Mouse (Mus musculus) layer of hippocampus, postnatal 14 days (tissue): ENCODE results near the gene Ung. TPM values are rescaled to one million over a fixed set of nuclear protein-coding genes. Genes with fewer than 3 reads are reported as not detected.

Experiments
- DNase-seq, 2 experiments: peaks; one replicate each; pipeline ENCODE4 v3.0.0; 2021 to 2022; ENCODE audit warnings: low spot score in 2 of 2, mixed read lengths in 1 of 2
- long read RNA-seq, 2 experiments: library from polyadenylated mRNA; stranded (forward); transcript quantifications; one replicate each; pipeline ENCODE4 v2.0.0; 2021
- total RNA-seq, 2 experiments: library from RNA; stranded (reverse); gene quantifications; 2 replicates each; pipeline ENCODE4 v1.2.3; 2021

The Ung gene
- total RNA-seq = 1 to 10 TPM; 4.1 to 4.2 TPM
- long read RNA-seq, experiment 1, transcript Ung-202 (6 exons, 2,136 nt) = major isoform, 5 of 5 reads
- long read RNA-seq, experiment 1, partial matches to known transcripts = 0 of 5 reads
- long read RNA-seq, experiment 1, other reads (novel, unspliced or antisense) = 0 of 5 reads
- long read RNA-seq, experiment 2, partial matches to known transcripts = 0 of 1 reads
- long read RNA-seq, experiment 2, other reads (novel, unspliced or antisense) = 0 of 1 reads

DNA sequence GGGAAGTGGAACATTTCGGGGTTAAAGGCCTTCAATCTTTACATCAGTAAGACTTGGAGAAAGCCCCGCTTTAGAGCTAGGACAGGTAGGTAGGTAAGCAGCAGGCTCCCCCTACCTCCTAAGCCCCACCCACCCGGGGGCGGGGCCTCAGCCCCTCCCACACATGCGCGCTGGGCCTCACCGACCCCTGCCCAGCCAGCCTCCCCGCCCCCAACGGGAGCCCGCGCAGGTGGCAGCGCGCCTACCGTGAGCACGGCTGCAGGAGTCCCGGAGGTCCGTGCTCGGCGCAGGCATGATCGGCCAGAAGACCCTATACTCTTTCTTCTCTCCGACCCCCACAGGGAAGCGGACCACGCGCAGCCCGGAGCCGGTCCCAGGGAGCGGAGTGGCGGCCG lies at the start of gene Ung:
Gene Ung, plus strand, starts transcription at position 176 of the 395 bp plus-strand sequence.
- peak in 1 of 2 experiments; percentile 30 for DNase-seq

DNA sequence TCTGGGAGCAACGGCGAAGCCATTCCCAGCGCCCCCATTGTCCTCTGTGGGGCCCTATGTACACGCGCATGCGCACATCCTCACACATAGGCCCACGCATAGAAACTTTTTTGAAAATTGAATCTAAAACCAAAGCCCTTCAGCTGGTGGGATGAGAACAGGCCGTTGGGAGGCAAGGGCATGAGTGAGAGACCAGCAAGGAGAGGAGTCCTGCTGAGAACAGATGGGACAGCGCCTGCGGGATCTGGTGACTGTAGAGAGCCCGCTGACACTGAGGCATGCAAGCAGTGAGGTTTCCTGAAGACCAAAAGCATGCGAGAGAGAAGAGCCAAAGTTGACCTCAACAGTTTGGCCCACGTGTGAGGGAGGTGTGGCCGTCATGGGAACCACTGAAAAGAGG lies 44.7 kb upstream of the Ung start:
- DNase-seq = no peak

DNA sequence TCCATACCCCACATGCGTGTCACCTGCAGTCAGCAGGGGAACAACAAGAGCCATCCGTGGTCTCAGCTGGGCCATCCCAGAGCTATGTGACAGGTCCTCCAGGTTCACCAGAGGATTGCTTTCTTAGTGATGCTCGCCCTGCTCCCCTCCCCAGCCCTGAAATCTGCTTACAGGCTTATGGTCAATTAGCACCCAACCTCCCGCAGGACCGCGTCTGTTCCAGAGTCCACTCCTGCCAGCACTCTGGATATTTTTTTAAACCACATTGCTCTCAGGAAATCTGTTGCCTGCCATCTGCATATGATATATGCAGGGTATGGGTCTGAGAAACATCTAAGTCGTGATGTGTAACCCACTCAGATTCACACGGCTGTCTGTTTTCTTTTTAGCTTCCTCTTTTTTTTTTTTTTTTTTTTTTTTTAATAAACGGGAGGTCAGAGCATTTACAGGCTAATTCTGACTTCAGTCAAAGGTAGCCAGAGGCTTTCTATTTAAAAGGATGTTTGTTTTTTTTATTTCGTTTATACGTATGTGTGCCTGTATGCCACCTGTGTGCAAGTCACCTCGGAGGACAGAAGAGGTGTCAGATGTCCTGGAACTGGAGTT lies 42.2 kb upstream of the Ung start:
- no peak for DNase-seq

DNA sequence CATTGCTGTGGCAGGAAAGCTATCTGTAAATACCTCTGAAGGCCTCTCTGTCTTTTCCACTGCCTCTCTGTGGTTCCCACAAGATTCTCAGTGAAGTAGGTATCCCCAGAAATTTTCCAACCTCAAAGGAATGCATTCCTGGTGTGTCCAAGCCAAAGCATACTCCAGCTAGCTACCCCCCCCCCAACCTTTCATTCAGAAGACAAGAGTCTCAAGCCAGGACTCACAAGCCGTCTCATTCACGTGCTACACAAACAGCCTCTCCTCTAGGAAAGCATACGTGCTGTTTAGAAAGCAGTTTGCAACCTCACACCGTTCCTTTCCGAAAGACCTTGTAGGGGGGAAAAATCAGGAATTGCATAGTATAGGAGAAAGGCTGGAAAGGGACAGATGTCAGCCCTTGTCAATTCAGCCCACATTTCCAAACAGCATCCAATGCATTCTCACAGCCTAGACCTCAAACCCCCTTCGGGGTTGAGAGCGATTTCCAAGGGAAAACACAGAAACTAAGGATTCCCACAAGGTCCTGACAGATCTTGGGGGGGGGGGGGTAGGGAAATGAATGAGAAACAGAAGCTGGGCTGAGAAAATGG lies 39.7 kb upstream of the Ung start:
- DNase-seq = peak in 1 of 2 experiments; percentile 10

DNA sequence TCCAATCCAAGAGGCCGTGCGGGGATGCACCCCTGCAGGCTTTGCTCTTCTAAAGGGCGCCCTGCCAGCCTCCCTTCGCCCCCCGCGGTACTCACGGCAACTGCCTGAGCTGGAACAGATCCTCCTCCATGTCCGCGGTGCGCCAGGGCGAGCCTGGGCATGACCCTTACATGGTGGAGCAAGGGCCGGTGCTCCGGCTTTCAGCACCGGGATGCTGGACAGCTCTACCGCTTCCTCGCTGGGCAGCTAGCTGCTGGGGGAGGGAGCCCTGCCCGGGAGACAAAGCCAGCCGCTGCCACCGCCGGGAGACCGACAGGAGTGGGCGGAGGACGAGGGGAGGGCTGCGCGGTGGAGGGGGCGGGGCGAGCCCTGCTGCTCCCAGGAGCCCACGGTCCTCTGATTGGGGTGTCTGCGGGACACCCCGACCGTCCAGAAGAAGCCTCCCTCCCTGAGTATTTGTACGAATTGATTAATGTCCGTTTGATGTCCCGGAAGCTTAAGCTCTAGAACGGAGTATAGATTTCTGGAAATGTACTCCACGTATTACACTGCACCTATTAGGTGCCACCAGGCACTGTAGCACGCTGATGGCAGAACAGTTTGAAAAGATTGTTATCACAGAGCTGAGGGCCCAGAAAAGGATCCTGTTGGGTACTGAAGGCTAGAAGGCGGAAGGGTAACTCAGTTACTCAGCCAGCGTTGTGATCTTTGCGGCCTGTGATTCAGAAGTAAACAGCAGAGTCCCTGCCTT lies 39.0 kb upstream of the Ung start, which contains the start of gene Svop:
Gene Svop, minus strand, starts transcription at position 514 of the 751 bp plus-strand sequence.
- DNase-seq = peak; percentile 73 to 81

DNA sequence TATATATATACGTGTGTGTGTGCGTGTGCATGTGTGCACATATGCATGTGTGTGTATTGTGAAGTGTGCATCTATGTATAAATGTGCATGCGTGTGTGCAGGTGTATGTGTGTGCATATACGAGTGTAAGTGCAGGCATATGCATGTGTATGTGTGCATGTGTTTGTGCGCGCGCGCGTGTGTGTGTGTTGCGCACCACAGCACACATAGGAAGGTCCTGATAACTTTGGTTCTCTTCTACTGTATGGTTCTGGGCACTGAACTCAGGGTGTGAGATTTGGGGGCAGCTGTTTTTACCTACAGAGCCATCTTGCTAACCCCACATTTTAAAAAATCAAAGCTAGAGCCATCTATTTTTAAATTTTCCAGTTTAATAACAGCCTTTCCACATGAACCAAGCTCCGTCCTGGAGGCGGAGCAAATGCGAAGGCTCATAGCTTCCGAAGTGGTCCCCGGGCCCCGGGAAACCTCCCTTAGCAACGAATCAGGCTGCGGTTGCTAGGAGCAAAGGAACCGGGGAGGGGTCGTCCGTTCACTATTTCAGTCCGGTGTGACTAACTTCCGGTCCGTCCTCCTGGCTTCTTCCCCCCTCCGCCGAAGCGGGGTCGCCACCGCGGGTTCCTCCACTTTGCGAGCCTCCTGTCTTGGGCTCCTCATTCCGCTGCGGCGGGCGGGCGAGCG lies 30.3 kb upstream of the Ung start:
- peak; percentile 95 to 98 for DNase-seq

DNA sequence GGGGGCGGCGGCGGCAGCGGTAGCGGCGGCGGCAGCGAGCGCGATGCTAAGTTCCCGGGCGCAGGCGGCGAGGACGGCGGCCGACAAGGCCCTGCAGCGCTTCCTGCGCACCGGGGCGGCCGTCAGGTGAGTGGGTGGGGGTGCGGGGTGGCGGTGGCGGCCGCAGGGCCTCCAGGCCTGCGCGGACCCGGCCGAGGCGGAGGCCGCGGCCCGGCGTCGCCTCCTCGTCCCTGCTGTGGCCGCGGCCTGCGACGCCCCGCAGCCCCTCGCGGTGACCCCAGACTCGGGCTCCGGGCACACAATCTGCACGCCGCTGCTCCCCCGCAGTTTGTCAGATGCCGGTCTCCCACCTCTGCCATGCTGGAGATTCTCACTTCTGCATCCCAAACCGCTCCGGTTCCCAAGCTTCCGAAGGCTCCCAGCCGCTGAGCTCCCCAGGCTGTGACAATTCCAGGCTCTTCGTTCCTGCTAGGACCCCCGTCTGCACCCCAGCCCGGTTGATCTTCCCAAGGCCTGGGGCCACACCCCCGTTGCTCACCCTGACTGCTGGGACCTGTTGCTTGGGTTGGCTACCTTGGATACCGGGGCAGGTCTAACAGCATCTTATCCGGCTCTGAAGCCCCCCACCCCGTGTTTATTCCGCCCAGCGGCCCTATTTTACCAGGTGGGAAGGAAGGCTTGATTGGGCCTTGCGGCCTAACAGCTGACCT lies 29.6 kb upstream of the Ung start:
- peak in 1 of 2 experiments; percentile 23 for DNase-seq

DNA sequence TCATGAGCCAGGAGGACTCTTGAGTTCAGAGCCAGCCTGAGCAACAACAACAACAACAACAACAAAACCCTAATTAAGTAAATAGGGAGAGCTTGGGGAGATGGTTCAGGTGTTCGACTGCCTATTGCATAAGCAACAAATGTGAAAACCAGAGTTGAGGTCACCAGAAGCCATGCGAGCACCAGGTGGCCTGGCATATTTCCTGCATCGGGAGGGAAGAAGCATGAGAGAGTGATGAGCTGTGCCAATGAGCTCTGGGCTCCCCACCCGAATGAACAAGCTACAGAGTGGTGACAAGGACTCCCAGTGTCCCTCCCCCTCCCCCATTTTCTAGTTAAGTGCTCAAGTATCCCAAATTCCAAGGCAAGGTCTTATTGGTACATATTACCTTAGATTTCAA lies 28.3 kb upstream of the Ung start:
- DNase-seq = no peak

DNA sequence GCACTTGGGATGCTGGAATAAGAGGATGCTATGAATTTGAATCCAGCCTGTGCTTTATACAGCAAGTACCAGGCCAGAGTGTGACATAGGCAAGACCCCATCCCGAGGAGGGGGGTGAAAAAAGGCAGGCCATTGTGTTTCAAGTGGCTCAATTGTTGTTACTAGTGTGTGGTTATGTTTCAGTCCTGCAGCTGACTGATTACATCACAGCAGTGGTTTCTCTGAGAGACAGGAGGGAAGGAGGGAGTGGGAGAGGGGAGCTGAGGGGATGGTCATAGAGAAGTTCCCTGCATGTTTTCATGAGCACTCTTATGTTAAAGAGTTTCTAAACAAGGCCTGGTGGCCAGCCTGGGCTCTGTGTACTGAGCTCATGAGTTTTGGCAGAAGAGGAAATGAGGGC lies 27.4 kb upstream of the Ung start:
- no peak for DNase-seq

DNA sequence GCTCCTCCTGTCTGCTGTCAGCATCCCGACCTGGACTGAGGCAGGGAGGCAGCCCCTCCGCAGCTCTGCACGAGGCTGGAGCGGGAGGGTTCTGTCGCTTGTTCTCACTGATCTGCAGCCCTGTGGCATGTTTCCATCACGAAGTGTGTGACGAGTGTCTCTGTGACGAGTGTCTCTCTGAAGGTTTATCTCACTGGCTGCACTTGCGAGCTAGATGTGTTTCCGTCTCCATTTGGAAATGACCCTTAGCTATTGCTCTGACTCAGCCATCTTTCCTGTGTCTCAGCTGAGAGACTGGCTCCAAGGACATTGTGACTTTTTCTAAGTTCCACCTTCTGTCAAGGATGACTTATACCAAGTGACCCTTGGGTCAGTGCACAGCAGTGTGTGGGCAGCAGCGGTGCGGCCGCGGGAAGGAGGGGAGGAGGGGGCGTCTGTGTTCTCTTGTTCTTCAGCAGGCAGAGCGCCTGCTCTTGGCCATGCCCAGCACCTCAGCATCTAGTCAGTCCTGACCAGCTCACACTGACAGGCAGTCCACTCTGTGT lies 23.7 kb upstream of the Ung start:
- DNase-seq = no peak

DNA sequence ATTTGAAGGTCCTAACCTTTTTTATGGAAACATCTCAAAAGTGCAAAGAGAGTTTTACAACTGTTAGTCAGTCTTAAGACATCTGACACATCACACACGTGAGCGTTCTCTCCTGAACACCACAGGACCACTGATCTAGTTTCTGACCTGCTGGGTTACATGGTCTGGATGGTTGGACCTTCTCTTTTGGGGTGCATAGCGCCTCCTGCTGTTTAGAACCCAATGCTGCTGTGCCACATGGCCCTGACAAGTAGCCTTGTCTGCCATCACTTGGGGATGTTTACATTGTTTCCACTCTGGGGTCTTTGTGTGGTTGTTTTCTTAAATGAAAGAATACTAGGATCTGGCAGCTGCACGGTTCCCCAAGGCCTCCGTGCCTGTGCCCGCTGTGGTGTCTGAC lies 16.9 kb upstream of the Ung start:
- DNase-seq = no peak

DNA sequence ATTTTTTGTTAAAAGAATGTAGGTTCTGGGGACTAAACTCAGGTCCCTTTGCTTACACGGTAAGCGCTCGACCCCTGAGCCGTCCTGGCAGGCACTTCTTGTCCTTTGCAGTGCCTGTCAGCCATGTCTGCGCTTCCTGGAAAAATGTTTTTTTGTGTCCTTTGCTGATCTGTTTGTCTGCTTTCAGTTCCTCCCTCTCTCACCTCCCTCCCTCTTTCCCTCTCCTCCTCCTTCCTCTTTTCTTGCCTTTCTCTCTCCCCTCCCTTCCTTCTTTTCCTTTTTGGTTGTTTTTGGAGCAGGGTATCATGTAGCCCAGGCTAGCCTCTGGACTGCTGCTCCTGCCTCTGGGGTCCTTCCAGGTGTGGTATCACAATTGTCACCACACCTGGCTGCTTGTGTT lies 15.2 kb upstream of the Ung start:
- no peak for DNase-seq

DNA sequence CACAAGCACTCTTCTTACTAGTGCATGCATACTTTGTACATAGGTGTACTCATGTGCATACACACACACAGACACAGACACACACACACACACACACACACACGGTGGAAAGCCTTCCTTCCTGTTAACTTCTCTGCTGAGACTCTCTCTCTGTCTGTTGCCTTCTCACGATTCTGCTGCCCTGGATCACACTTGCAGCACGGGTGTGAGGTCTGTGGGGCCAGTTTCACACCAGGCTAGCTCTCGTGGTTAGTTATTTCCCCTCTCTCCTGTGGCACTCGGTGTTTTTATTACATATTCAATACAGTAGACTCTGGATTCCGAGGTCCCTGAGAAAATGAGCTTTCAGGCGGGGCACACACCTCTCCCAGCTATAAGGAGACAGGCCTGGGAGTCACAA lies 13.6 kb upstream of the Ung start:
- DNase-seq = no peak

DNA sequence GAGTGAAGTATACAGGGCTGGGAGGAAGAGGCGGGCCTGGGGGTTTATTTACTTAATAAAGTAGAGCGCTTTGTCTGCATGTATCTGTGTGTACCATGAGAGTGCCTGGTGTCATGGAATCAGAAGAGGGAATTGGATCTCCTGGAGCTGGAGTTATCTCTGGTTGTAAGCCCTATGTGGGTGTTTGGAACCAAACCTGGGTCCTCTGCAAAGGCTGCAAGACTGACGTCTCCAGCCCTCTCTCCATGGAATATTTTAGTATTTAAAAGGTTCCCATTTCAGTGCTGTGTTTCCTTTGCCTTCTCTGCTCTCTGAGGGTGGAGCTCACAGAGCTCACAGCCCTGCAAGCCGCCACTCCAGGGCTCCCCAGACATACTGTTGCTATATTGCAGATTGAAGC lies 10.4 kb upstream of the Ung start:
- no peak for DNase-seq

DNA sequence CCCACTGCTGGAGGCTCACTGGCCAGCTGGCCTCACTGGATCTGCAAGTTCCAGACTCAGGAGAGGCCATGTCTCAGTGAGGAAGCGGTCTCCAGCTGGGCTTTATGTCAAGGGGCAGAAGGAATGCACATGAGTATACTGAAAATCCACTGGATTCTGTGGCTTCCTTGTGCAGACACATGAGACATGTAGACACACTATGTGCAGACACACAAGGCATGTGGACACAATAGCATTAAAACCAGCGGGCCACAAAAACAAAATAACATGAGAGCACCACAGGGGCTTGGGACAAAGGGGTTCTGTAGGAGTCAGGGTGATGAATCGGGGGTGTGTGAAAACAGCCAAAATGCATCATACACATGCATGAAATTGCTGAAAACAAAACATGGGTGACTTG lies 4.2 kb upstream of the Ung start:
- DNase-seq = no peak

DNA sequence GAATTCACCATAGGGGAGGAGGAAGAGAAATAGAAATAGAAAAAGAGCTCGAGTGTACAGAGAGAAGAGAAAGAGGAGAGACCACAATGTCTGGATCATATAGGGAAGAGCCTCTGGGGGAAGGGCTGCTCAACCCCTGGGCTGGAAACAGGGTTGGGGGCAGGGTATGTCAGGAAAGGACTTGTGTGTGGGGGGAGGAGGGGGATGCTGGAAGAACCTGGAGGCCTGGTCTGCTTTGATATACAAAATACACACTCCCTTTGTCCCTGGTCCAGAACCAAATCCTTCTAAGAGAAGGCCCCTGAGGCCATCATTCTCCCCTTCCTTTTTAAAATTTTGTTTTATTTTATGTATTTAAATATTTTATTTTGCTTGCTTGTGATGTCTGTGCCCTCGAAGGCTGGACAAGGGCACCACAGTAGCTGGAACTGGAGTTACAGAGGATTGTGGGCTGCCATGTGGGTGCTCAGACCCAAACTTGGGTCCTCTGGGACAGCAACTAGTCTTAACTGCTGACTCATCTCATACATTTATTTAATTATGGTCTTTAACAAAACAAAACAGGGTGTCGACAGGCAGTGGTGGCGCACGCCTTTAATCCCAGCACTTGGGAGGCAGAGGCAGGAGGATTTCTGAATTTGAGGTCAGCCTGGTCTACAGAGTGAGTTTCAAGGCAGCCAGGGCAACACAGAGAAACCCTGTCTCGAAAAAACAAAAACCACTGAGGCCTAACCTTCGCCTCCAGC lies 3.5 kb upstream of the Ung start:
- DNase-seq = no peak

DNA sequence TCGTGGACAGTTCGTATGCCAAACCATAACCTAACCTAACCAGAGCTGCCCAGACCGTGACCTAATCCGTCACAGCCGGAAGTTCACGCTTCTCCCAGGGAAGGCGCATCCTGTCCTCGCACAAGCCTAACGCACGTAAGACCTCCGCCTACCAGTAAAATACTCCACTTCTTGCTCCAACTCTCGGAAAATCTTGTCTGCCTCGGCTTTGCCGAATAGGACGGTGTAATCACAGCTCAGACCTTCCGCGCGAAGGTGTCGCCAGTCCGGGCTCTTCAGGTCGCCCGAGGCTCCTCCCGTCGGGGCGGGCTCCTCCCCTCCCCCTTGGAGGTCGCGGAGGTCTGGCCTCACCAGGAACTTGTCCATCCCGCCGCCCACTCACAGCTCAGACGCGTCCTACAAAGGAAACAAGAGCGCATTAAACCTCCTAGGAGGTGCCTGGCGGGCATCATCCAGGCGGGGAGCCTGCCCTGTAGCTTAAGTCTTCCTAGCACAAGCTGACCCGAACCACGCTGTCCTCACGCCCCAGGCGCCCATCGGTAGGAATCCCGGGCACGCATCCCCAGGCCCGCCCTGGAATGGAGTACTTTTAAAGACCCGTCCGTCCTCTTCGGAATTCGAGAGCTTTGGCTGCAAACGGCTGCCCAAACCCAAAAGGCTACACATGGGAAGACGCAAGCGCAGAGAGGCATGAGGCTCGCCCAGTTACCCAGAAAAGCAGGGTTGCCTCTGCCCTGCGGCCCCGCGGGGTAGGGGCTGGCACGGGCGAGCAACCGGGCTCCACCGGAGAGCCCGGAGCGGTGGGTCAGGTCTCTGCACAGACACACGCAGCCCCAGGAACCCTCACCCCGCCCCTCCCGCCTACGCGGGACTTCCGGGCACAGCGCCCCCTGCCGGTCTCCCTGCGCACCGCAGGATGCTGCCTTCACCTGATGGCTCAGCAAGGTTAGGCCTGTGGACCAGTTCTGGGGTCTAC lies 2.5 kb upstream of the Ung start, which contains the start of gene Alkbh2:
Gene Alkbh2, minus strand, starts transcription at position 845 of the 976 bp plus-strand sequence.
- DNase-seq = peak; percentile 71 to 73

DNA sequence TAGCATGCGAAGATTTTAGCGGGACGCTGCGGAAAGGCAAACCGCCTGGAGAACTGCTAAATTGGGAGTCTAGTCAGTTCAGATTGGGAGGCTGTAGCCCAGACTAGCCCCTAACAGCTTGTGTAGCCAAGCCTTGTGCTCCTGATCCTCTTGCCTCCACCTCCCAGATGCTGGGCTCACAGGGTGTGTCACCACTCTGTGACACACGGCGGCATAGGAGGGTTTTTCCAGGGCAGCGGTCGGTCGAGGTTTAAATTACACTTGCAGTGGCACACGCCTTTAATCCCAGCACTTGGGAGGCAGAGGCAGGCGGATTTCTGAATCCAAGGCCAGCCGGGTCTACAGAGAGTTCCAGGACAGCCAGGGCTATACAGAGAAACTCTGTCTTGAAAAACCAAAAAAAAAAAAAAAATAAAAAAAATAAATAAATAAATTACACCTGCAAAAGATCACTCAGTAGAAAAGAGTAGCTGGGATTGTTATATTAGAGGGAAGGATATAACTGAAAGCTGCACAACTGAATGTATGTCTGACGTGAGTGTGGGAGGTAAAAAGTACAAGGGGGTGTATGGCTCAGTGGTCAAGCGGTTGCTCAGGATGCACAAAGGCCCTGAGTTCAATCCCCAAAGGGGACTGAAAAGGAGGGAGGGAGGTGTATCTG lies 506 bp upstream of the Ung start:
- no peak for DNase-seq
